21 mouse cellular contexts compared by ENCODE assay signal in genomic region chr2:24516946-24517345, GRCm38 (mm10). TPM values are rescaled to one million over a fixed set of nuclear protein-coding genes. Genes with fewer than 3 reads are reported as not detected.
DNase-seq lines count a peak whose midpoint lies in the region; ATAC-seq and TF ChIP-seq lines count a peak whose summit lies in the region.
"Had no signal": no experiment of that assay in that cellular context is flagged by ENCODE, and none has a peak within 500 bp of the region (broad histone marks: within the 10 kb centered on the region; RNA-seq: fewer than 3 reads in every experiment).

No protein-coding gene starts in this region.

- H3K27me3 ChIP-seq in cerebellum, adult 2 months (ENCODE audit: control insufficient read depth, insufficient read depth, low read length), result peaks cover 1% of the 10 kb centered on the region; the same call in 1 of the 2 replicates
- peaks cover 11% of the 10 kb centered on the region for H3K27me3 ChIP-seq in liver, postnatal 0 days (ENCODE audit: insufficient read depth, low read length)
- H3K27me3 ChIP-seq: embryonic facial prominence, embryonic 15.5 days; Patski had no signal

- H3K4me2 ChIP-seq in liver, postnatal 0 days (ENCODE audit: low read depth, low read length), result no peak overlapping the region
- H3K4me2 ChIP-seq: embryonic facial prominence, embryonic 15.5 days; heart, embryonic 13.5 days; hindbrain, embryonic 15.5 days had no signal

- H3K4me3 ChIP-seq in cerebellum, adult 2 months (replicated peaks; ENCODE audit: insufficient read depth, low read depth, low read length), result no peak overlapping the region
- H3K4me3 ChIP-seq in liver, postnatal 0 days (ENCODE audit: low read depth, low read length), result no peak overlapping the region
- H3K4me3 ChIP-seq: embryonic facial prominence, embryonic 15.5 days; erythroblast, embryonic 14.5 days; forebrain, embryonic 10.5 days; gastrocnemius, adult 2 months; heart, embryonic 13.5 days; hindbrain, embryonic 15.5 days had no signal

- no peaks in the 10 kb centered on the region for H3K9me3 ChIP-seq in liver, postnatal 0 days (ENCODE audit: low read length)
- H3K9me3 ChIP-seq: embryonic facial prominence, embryonic 15.5 days; forebrain, embryonic 10.5 days; heart, embryonic 13.5 days; hindbrain, embryonic 15.5 days had no signal

- TF ChIP-seq EP300 in liver, postnatal 0 days (IDR thresholded peaks at IDR 0.05; ENCODE audit: low read depth), result no peak

- no peaks in the 10 kb centered on the region for H3K36me3 ChIP-seq in liver, postnatal 0 days (replicated peaks; ENCODE audit: insufficient read depth, low read length)
- H3K36me3 ChIP-seq: embryonic facial prominence, embryonic 15.5 days; forebrain, embryonic 10.5 days; heart, embryonic 13.5 days; hindbrain, embryonic 15.5 days had no signal

- TF ChIP-seq POLR2A in cerebellum, adult 2 months (IDR thresholded peaks at IDR 0.05; ENCODE audit: borderline replicate concordance, insufficient read depth, low read length), result no peak

- 19% methylated on average over 3 of the region's 3 CpGs for WGBS in cerebellum, adult 2 months
- 67% methylated on average over 3 of the region's 3 CpGs for WGBS in liver, postnatal 0 days (ENCODE audit: insufficient replicate concordance)

- peaks cover 8% of the 10 kb centered on the region; the same call in 1 of the 2 replicates for H3K4me1 ChIP-seq in cerebellum, adult 2 months (ENCODE audit: control insufficient read depth, insufficient read depth, low read length)
- peaks cover 6% of the 10 kb centered on the region; the same call in 1 of the 2 replicates for H3K4me1 ChIP-seq in liver, postnatal 0 days (ENCODE audit: insufficient read depth)

- ATAC-seq in liver, postnatal 0 days, result no peak
- ATAC-seq: activated CD4-positive, CD25-positive, alpha-beta regulatory T cell, adult 4 months; forebrain, embryonic 14.5 days; inflammation-experienced regulatory T-cells, adult 6 months; intestine, postnatal 0 days; Patski had no signal

- no peak overlapping the region for H3K27ac ChIP-seq in cerebellum, adult 2 months (ENCODE audit: insufficient read depth, low read length)
- H3K27ac ChIP-seq in liver, postnatal 0 days (ENCODE audit: low read depth), result no peak overlapping the region
- H3K27ac ChIP-seq: embryonic facial prominence, embryonic 15.5 days; forebrain, embryonic 10.5 days; gastrocnemius, adult 2 months; heart, embryonic 13.5 days; hindbrain, embryonic 15.5 days had no signal

- DNase-seq in cerebellum, adult 11 months, result peak; percentile 19
- DNase-seq in cerebellum, adult 2 months, result peak; percentile 31 to 57
- DNase-seq in cerebellum, postnatal 10 days, result peak; percentile 41 to 64
- no peak for DNase-seq in kidney, postnatal 14 days
- DNase-seq in ovary, postnatal 14 days (ENCODE audit: low spot score), result no peak
- DNase-seq in liver, postnatal 0 days, result no peak
- DNase-seq: adrenal gland, postnatal 14 days; gastrocnemius, adult 2 months; gastrocnemius, postnatal 25 days; heart, postnatal 36 days had no signal

- no peak overlapping the region for H3K9ac ChIP-seq in liver, postnatal 0 days (replicated peaks)
- H3K9ac ChIP-seq: embryonic facial prominence, embryonic 15.5 days; heart, embryonic 13.5 days; hindbrain, embryonic 15.5 days had no signal

- TF ChIP-seq CTCF in cerebellum, adult 2 months (IDR thresholded peaks at IDR 0.05; ENCODE audit: borderline replicate concordance, insufficient read depth, low read depth, low read length), result no peak
- TF ChIP-seq CTCF in liver, postnatal 0 days (IDR thresholded peaks at IDR 0.05; ENCODE audit: low read depth), result no peak

RNA-seq across cellular contexts. Expression of gene Pax8, which starts 41.5 kb away (rescaled TPM):
- polyA plus RNA-seq in cerebellum, adult 2 months (2012; rRNA removed), result 2.9 and 3.6 TPM in 2 replicates
- polyA plus RNA-seq in liver, postnatal 0 days (2015; fragmentation: Nextera tagmentation; extraction: Ambion mirVana), result 0.25 TPM in 1 of 2 replicates, not detected in the other
- polyA plus RNA-seq: activated CD4-positive, CD25-positive, alpha-beta regulatory T cell, adult 4 months; erythroblast, embryonic 14.5 days; forebrain, embryonic 14.5 days; heart, postnatal 0 days; inflammation-experienced regulatory T-cells, adult 6 months had no signal

Comparison
In these comparisons a context has a peak if more than half of its experiments do, and no peak if none do; other contexts are left out.
1. DNase-seq: peak in cerebellum, adult 11 months (single experiment), cerebellum, adult 2 months (2 of 2) and cerebellum, postnatal 10 days (2 of 2); none in kidney, postnatal 14 days (single experiment), ovary, postnatal 14 days (single experiment) and liver, postnatal 0 days (single experiment).